Mouse (Mus musculus) small intestine, adult 10 weeks (tissue): ENCODE results near the gene Erg. TPM values are rescaled to one million over a fixed set of nuclear protein-coding genes. Genes with fewer than 3 reads are reported as not detected.

ENCODE experiments used
- polyA plus RNA-seq: library from polyadenylated mRNA; stranded (reverse); fragments of 350-450 nt; fragmentation: Illumina TruSeq; extraction: RNeasy Lipid Tissue Mini Kit (QIAGEN cat#74804); gene quantifications from one replicate; pipeline ENCODE4 v1.2.3, GENCODE M21; 2014; ENCODE audit warnings: low replicate concordance

Gene Erg
- polyA plus RNA-seq: 1.9 TPM

DNA sequence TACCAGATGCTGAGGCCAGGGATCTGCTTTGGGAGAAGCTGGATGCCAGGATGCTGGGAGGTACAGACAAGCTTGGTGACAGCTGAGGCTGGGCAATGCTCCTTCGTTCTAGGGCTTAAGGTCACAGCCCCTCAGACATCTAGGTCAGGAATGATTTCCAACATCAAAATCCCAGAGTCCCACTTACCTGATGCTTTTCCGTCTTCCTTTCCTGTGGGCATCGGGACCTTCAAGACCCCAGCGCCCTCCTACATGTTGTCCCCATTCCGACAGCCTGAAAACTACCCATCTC lies at the start of gene Erg:
Erg (minus strand) TSS at position 283 of the 292 bp plus-strand sequence.

Other genes starting within 250 kb of the Erg start
- gene Ets2, start 115.5 kb upstream of the Erg start, polyA plus RNA-seq: 76.7 TPM